Mouse (Mus musculus): ENCODE measurements at regions not wholly inside any gene's neighbourhood (a gene's known extent, or its start where the extent isn't known, plus 50 kb on each side); places are given as distances from the start of the nearest gene placed in this dataset.

DNA sequence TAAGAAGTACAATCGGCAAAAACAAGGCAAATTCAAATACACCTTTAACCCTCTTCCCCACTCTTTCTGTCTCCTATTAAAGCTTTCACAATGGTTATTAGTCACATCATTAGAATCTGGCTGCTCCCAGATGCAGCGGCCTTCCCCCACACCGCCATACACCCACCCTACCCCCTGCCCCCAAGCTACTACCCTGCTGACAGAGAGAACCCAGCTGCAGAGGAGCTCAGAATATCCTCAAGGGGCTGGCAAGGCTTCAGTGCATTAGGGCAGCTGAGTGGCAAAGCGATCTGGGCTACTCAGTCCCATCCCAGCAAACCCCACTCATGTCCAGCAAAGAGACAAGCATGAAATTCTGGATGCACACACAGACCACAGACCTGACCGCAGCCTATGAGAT is 113.6 kb upstream of the Rgma start:
- TF ChIP-seq CTCF (IDR thresholded peaks at IDR 0.05; ENCODE audit: insufficient read depth, low read depth, low read length) = no peak
- no peak for TF ChIP-seq POLR2A (IDR thresholded peaks at IDR 0.05; ENCODE audit: insufficient read depth, low read depth, low read length)
- WGBS = 42% methylated on average over 5 of the region's 5 CpGs
- no peak overlapping the region for H3K4me3 ChIP-seq (ENCODE audit: insufficient read depth, low read depth, low read length)
- H3K4me1 ChIP-seq (ENCODE audit: control insufficient read depth, insufficient read depth, low read length) = peaks cover 7% of the 10 kb centered on the region
- no peak overlapping the region for H3K27ac ChIP-seq (ENCODE audit: insufficient read depth, low read depth, low read length)

DNA sequence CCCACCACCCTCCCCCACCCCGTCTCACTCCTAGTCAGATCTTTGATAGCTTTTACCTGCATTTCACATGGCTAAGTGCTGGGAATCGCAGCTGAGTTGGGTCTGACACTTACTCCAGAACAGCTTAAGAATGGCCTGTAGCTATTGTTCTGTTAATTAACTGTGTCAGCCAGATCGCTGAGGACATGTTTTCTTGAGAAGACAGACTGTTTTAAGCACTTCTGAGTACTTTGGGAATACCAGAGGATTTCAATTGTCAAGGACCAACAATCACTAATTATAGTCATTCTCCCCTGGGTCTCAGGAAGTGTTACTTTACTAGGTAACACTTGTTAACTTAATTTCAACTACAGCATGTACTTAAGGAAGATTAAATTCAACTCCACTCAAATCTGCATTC is 112.8 kb upstream of the Rgma start:
- Histone ChIP-seq H3K4me3 (ENCODE audit: insufficient read depth, low read depth, low read length) (no peak overlapping the region), H3K27ac (ENCODE audit: insufficient read depth, low read depth, low read length) (no peak overlapping the region), H3K4me1 (ENCODE audit: control insufficient read depth, insufficient read depth, low read length) (peaks cover 7% of the 10 kb centered on the region)
- 69% methylated on average over 3 of the region's 3 CpGs for WGBS
- no peak for TF ChIP-seq CTCF (IDR thresholded peaks at IDR 0.05; ENCODE audit: insufficient read depth, low read depth, low read length)
- no peak for TF ChIP-seq POLR2A (IDR thresholded peaks at IDR 0.05; ENCODE audit: insufficient read depth, low read depth, low read length)

DNA sequence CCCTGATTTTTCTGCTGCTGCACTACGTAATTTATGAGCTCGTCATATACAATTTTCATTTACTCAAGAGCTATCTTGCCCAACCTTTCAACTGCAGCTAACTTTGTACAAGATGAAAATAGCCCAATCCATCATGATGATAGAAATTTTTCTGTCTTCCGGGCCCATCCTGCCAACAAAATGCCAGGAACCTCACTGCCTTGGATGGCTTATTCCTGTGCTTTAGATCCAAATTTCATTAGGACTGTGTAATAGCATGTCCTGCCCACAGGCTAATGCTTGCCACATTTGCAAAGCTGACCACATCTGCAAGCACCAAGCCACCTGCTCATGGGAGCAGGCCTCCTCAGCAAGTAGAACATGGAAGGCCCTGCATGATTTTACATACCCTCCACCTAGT is 105.7 kb upstream of the Rgma start:
- TF ChIP-seq CTCF (IDR thresholded peaks at IDR 0.05; ENCODE audit: insufficient read depth, low read depth, low read length) (no peak), POLR2A (IDR thresholded peaks at IDR 0.05; ENCODE audit: insufficient read depth, low read depth, low read length) (no peak)
- Histone ChIP-seq H3K4me1 (ENCODE audit: control insufficient read depth, insufficient read depth, low read length) (no peaks in the 10 kb centered on the region), H3K27ac (ENCODE audit: insufficient read depth, low read depth, low read length) (no peak overlapping the region), H3K4me3 (ENCODE audit: insufficient read depth, low read depth, low read length) (no peak overlapping the region)
- 94% methylated on average over 3 of the region's 3 CpGs for WGBS

DNA sequence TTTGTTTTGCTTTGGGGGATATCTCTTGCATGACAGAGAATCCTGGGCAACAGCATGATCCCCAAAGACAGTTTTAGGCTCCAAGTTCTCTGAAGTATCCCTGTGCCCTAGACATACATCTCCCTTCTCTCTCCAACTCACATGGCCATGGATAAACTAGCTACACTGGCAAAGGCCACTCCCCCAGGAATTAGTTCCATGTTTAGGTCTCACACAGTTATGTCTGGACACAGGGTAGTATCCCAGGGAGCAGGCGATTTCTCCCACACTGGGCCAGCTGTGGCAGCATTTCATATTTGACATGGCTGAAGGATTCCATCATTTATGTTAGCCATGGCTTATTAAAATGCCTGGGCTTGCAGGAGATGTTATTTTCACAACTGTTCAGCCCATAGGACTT is 102.5 kb upstream of the Rgma start:
- H3K4me3 ChIP-seq (ENCODE audit: insufficient read depth, low read depth, low read length) = no peak overlapping the region
- WGBS = 98% methylated on average over 1 of the region's 1 CpGs
- H3K4me1 ChIP-seq (ENCODE audit: control insufficient read depth, insufficient read depth, low read length) = no peaks in the 10 kb centered on the region
- no peak overlapping the region for H3K27ac ChIP-seq (ENCODE audit: insufficient read depth, low read depth, low read length)
- no peak for TF ChIP-seq CTCF (IDR thresholded peaks at IDR 0.05; ENCODE audit: insufficient read depth, low read depth, low read length)
- no peak for TF ChIP-seq POLR2A (IDR thresholded peaks at IDR 0.05; ENCODE audit: insufficient read depth, low read depth, low read length)

DNA sequence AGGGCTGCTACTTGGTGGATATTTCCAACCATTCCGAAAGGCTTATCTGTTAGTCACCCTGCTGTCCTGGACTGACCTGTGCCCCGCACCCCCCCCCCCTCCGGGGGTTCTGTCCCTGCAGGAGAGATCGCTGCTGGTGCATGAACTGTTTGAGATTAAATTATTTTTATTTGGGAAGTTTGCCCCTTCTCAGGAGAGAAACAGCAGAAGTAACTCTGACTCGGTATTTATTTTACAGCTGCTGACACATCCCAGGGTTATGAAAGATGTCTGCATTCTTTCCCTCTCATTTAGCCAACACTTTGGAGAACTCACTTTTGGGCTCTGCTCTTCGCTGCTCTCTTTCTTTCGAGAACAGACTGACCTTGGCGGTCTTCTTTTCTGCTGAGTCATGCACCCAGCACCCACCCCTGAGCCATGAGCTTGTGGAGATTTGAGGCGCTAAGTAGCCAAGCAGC is 99.5 kb upstream of the Rgma start:
- H3K4me1 ChIP-seq (ENCODE audit: control insufficient read depth, insufficient read depth, low read length) = no peaks in the 10 kb centered on the region
- H3K4me3 ChIP-seq (ENCODE audit: insufficient read depth, low read depth, low read length) = no peak overlapping the region
- TF ChIP-seq POLR2A (IDR thresholded peaks at IDR 0.05; ENCODE audit: insufficient read depth, low read depth, low read length) (no peak), CTCF (IDR thresholded peaks at IDR 0.05; ENCODE audit: insufficient read depth, low read depth, low read length) (no peak)
- WGBS = 84% methylated on average over 9 of the region's 9 CpGs
- H3K27ac ChIP-seq (ENCODE audit: insufficient read depth, low read depth, low read length) = no peak overlapping the region

DNA sequence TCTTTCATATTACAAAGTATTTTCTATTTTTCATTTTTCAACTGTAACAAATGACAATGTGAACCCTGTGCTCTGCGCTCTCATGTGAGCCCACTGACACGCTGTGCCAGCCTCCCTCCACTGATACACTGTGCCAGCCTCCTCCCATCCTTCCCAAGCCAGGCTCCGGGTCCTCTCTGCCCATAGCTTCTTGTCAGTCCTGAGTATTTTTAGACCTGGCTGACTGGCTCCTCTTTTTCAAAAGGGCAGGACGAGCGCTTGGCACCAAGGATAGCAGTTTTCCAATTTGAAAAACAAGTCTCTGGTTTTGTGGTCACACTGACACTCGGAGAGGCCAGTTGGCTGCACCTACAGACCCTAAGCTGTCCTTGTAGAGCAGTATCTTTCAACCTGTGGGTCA is 96.7 kb upstream of the Rgma start:
- WGBS = 72% methylated on average over 6 of the region's 6 CpGs

DNA sequence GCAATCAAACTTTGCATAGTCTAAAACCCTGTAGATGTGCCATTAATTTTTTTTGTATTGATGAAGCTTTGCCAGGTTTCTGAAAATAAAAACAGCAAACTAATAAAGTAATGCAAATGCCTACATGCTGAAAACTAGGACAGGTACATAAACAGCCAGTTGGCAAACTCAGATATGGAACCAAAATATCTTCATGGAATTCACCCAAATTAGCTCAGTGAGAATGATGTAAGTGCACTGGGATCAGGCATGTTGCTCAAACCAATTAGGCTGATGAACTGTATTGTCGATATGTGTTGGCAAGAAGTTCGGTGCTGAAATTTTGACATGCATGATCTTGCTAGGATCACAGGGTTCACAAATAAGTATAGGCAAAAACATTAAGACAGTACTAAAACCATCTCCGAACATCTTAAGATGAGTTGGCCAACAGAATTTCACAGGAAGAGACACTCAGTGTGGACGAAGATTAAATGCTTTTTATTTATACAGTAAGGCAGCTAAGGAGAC is 95.3 kb upstream of the Rgma start:
- Histone ChIP-seq H3K4me1 (ENCODE audit: control insufficient read depth, insufficient read depth, low read length) (no peaks in the 10 kb centered on the region), H3K4me3 (ENCODE audit: insufficient read depth, low read depth, low read length) (no peak overlapping the region), H3K27ac (ENCODE audit: insufficient read depth, low read depth, low read length) (no peak overlapping the region)
- WGBS = 88% methylated on average over 4 of the region's 4 CpGs
- TF ChIP-seq CTCF (IDR thresholded peaks at IDR 0.05; ENCODE audit: insufficient read depth, low read depth, low read length) (no peak), POLR2A (IDR thresholded peaks at IDR 0.05; ENCODE audit: insufficient read depth, low read depth, low read length) (no peak)

More for the DNA sequence above, 96.7 kb upstream of the Rgma start:
- Histone ChIP-seq H3K4me3 (ENCODE audit: insufficient read depth, low read depth, low read length) (no peak overlapping the region), H3K4me1 (ENCODE audit: control insufficient read depth, insufficient read depth, low read length) (no peaks in the 10 kb centered on the region), H3K27ac (ENCODE audit: insufficient read depth, low read depth, low read length) (no peak overlapping the region)
- TF ChIP-seq POLR2A (IDR thresholded peaks at IDR 0.05; ENCODE audit: insufficient read depth, low read depth, low read length) (no peak), CTCF (IDR thresholded peaks at IDR 0.05; ENCODE audit: insufficient read depth, low read depth, low read length) (no peak)

DNA sequence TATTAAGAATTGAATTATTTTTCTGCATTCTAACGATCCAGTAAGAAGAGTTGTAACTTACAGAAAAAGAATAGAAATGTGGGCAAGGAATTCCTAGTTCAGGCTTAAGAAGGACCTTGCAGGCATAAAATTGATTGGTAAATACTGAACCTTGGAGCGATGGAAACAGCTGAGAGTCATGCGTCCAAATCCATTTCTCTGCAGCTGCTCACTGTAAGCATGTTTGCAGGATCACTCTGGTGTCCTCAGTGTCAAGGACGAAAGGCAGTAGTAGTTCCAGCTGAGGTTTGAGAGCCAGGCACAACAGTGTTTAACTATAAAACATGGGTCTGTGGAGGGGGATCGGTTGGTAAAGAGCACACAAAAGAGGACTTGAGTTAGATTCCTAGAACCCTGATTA is 89.1 kb upstream of the Rgma start:
- 92% methylated on average over 5 of the region's 5 CpGs for WGBS
- TF ChIP-seq POLR2A (IDR thresholded peaks at IDR 0.05; ENCODE audit: insufficient read depth, low read depth, low read length) (no peak), CTCF (IDR thresholded peaks at IDR 0.05; ENCODE audit: insufficient read depth, low read depth, low read length) (no peak)
- no peak overlapping the region for H3K27ac ChIP-seq (ENCODE audit: insufficient read depth, low read depth, low read length)
- H3K4me3 ChIP-seq (ENCODE audit: insufficient read depth, low read depth, low read length) = no peak overlapping the region
- no peaks in the 10 kb centered on the region for H3K4me1 ChIP-seq (ENCODE audit: control insufficient read depth, insufficient read depth, low read length)

DNA sequence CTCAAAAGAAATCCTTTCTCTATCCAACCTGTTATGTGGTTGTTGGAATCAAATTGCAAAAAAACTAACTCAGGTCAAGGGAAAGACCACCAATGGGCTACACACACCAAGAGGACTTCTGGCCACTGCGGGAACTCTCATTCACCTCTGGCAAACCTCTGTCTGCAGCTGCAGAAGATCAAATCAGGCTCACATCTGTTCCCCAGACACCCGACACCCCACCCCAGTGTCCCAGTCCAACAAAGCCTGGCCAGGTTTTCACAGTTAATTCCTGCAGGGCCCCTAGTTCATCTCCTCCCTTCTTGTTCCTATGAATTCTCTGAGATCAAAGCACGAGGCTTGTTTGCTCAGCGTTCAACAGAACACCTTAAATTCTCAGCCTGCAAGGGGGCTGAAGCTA is 82.0 kb upstream of the Rgma start:
- Histone ChIP-seq H3K4me1 (ENCODE audit: control insufficient read depth, insufficient read depth, low read length) (no peaks in the 10 kb centered on the region), H3K27ac (ENCODE audit: insufficient read depth, low read depth, low read length) (no peak overlapping the region), H3K4me3 (ENCODE audit: insufficient read depth, low read depth, low read length) (no peak overlapping the region)
- TF ChIP-seq CTCF (IDR thresholded peaks at IDR 0.05; ENCODE audit: insufficient read depth, low read depth, low read length) (no peak), POLR2A (IDR thresholded peaks at IDR 0.05; ENCODE audit: insufficient read depth, low read depth, low read length) (no peak)
- 82% methylated on average over 4 of the region's 4 CpGs for WGBS

DNA sequence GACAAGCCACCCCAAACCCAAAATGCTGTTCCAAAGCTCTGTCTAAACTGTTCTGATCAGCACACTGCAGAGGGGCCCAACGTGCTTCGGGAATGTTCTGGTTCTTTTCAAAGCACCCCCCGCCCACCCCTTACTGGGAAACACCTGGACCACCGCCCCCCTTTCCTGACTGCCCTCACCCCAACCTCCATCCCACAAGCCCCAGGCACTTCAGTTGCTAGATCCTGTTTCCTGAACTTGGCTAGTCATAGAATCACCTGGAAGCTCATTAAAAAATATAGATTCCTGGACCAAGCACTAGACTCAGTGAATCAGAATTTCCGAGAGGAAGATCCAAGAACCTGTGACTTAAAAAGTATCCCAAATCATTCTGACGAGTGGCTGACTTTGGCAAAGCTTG is 80.9 kb upstream of the Rgma start:
- Histone ChIP-seq H3K4me3 (ENCODE audit: insufficient read depth, low read depth, low read length) (no peak overlapping the region), H3K27ac (ENCODE audit: insufficient read depth, low read depth, low read length) (no peak overlapping the region), H3K4me1 (ENCODE audit: control insufficient read depth, insufficient read depth, low read length) (no peaks in the 10 kb centered on the region)
- TF ChIP-seq POLR2A (IDR thresholded peaks at IDR 0.05; ENCODE audit: insufficient read depth, low read depth, low read length) (no peak), CTCF (IDR thresholded peaks at IDR 0.05; ENCODE audit: insufficient read depth, low read depth, low read length) (no peak)
- 92% methylated on average over 6 of the region's 6 CpGs for WGBS
